Mouse (Mus musculus) c-Kit-negative CD71-positive TER-119-positive erythroid progenitor cells, embryonic 14.5 days (primary cell): ENCODE data around the gene Trim47.

ENCODE experiments used
- DNase-seq: peaks from one replicate; pipeline ENCODE4 v3.0.0-alpha.2; 2013; ENCODE audit warnings: low read depth, low spot score

Gene Trim47

DNA sequence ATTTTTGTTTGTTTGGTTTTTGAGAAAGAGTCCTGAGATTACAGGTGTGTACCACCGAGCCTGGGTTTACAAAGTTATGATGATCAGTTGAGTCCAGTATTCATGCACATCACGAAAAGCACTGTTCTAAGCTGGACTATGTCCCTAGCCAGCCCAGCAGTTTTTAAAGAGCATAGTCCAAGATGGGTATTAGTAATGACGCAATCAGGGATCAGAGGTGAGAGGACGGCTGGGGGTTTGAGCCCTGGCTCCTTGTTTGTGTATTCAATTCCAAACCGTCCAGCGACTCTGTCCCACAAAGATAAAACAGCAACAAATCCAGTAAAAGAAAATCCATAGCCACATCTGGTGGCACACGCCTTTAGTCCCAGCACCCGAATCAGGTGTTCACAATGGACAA is 38.8 kb downstream of the Trim47 start:
- no peak for DNase-seq

DNA sequence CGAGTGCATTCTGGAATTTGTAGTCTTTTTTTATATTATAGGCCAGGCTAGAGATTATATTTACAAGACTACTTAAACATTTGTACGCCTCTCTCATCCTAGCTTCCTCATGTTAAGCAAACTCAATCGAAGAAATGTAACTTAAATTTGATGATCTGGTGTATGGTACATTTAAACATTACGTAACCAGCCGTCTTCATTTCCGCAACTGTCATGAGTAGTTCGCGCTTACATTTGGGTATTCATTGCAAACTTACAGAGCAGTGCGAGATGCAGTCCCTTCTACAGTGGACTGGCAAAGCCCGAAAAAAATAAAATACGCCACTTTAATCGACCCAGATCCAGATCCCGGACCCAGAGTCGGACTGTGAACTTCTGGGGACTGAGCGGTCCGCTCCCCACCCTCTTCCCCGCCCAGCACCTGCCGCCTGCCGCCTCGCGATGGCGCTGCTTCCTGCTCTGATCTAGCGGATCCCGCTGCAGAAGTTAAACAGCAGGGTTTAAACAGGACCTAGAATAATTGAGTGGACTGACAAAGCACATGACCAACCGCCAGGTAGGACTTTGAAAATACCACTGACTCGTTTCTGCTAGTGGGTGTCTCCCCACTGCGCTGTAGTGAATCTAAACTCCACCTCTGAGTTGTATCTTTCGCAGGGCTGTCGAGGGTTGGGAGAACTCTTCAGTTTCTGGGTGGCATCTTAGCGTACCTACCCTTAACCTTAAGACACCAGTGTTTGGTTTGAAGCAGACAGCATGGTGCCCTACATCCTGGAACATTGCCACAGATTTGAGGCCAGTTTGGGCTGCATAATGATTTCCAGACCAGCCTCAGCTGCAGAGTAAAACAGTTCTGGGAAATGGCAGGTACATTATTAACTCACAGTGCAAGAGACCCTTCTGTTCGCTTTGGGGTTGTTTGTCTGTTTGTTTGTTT is 39.5 kb downstream of the Trim47 start:
- peak; percentile 73 for DNase-seq

- peak; percentile 94 for DNase-seq
Measured at GRCm38 (mm10) chr11:116086258-116087193, 40.5 kb downstream of the Trim47 start, which contains the start of gene Wbp2. Wbp2 (minus strand) TSS chr11:116086995.

DNA sequence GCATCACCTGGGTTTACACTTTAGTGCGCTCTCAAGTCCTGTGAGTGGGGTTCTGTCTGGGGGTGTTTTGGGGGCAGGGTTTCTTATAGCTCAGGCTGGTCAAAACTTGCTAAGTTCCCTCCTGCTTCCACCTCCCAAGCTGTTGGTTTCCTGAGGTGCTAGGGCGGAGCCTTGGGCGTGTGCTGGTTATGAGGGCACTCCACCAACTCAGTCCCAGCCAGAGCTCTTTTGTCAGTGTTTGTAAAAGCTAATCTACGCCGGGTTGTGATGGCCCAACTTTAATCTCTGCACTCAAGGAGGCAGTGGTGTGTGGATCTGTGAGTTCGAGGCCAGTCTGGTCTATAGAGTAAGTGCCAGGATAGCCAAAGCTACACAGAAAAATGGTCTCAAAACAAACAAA is 42.8 kb downstream of the Trim47 start:
- DNase-seq, result peak; percentile 64

- no peak for DNase-seq
Measured at GRCm38 (mm10) chr11:116083096-116083672, 43.8 kb downstream of the Trim47 start.

- DNase-seq, result peak; percentile 60
Measured at GRCm38 (mm10) chr11:116081081-116081480, 45.9 kb downstream of the Trim47 start.

GRCm38 (mm10) chr11:116079511-116079910 is 47.5 kb downstream of the Trim47 start:
- DNase-seq, result no peak

DNA sequence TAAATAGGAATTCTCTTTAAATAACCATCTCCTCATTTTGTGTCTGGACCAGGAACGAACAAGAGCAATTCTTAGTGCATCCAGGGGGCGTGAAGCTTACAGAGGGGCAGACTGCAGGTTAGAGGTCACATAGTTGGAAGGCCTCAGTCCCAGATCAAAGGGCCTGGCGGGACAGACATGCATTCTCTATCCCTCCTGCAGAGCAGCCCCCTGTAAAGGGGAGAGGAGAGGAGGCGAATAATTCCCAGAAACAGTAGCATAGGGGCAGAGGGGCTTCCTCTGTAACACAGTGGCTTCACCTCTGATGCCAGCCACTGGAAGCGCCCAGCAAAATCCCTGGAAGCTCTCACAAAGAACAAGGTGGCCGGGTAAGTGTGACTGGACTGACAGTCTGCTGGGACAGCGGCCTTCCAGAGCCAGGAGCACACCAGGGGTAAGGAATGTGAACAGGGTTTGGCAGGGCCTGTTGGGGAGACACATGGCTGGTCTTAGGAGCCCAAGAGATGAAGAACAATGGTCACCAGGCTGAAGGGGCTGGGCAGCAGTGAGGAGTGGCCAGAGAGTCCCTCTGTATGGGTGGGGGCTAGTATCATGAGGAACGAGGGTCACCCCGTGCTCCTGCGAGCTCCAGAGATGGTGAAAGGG is 48.2 kb downstream of the Trim47 start:
- no peak for DNase-seq

GRCm38 (mm10) chr11:116078221-116078620 is 48.8 kb downstream of the Trim47 start:
- DNase-seq, result no peak

- DNase-seq, result peak; percentile 72
Measured at GRCm38 (mm10) chr11:116077446-116078204, 49.4 kb downstream of the Trim47 start, which contains the start of gene Unc13d. Unc13d (minus strand) TSS chr11:116077961.

DNA sequence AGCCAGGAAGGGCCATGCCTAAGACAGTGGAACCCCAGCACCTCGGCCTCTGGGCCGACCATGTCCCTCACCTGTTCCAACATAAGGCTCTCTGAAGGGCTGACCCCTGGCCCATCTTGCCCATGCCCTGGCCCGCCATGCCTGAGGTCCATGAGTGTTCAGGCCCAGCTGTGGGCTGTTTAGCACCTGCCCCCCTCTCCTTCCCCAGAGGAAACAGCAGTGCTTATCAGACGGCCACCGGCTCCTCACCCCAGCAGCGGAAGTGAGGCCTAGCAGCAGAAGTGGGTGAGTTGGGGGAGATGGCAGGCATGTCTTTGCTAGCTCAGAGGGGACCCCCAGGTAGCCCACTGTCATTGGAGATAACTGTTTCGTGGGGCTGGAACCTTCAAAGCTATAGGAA is 50.2 kb downstream of the Trim47 start:
- DNase-seq, result peak; percentile 42

- DNase-seq, result no peak
Measured at GRCm38 (mm10) chr11:116076266-116076540, 50.8 kb downstream of the Trim47 start.

DNA sequence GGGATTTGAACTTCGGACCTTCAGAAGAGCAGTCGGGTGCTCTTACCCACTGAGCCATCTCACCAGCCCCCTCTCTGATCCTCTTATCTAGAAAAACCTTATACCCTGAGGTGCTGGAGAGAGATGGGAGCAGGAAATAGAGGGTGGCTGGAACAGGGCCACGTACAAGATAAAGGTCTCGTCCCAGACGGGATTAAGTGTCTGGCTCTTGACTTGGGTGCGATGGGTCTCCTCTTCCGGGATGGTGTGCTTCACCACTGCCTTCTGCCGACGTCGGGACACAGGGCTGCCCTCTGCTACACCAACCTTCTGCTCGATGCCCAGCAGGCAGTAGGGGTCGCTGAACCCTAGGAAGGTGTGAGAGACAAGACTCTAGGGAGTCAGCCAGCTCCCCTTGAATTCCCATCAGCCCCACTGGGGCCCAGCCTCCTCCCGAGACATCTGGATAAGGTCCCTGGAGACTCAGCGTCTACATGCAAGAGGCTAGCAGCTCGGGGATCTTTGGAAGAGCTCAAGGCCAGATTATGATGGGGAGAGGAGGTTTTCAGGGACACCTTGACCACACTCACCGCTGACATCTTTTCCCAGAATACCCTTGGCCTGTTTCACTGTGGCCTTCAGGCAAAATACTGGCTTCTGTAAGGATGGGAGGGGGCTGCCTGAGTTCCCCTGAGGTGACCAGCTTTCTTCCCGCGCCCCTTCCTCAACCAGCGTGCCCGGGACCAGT is 51.3 kb downstream of the Trim47 start:
- no peak for DNase-seq

GRCm38 (mm10) chr11:116074436-116074991 is 52.5 kb downstream of the Trim47 start:
- no peak for DNase-seq

DNA sequence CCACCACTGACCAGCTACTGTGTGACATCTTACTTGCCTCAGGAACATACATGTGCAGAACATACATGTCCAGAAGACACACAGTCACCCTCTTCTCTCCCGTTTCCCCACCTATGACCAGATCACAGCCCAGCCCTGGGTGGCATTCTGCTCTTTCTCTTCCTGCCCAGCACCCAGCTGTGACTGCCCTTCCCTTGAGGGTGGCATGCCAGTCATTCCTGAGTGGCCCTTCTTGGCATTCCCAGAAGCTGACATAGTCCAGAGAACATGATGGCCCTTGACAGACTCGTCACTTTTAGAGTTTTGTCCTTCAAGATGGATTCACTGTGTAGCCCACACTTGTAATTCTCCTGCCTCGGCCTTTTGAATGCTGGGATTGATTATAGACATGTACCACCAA is 54.4 kb downstream of the Trim47 start:
- DNase-seq, result no peak

DNA sequence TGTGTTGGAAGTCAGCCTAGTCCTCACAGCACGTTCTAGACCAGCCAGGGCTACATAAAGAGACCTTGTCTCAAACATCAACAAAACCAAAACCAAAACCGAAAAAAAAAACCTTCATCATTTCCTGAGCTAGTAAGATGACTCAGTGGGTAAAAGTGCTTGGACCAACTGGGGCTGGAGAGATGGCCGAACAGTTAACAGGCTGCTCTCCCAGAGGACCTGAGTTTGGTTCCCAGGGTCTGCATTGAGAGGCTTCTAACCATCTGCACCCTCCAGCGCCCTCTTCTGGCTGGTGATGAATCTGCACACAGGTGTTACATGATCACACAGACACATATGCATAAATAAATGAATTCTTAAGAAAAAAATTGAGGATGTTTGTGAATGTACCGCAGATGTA is 55.5 kb downstream of the Trim47 start:
- peak; percentile 55 for DNase-seq

DNA sequence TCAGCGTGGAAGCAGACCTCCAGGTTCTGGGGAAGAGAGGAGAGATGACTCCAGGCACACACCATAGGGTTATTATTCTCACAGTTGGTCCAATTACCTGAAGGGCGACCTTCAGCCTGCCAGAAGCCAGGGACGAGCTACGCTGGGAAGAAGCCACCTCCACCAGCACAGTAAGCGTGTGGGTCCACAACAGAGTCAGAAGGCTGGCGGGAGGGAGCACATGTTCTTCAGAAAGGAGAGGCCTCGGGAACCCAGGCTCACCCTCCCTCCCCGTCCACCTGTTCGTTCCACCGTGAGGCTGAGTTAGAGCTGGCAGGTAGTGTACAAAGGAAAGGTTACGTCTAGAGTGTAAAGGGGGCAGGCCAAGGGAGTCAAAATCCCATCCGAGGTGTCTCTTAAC is 61.7 kb downstream of the Trim47 start:
- no peak for DNase-seq

GRCm38 (mm10) chr11:116064187-116064867 is 62.7 kb downstream of the Trim47 start:
- DNase-seq, result no peak

DNA sequence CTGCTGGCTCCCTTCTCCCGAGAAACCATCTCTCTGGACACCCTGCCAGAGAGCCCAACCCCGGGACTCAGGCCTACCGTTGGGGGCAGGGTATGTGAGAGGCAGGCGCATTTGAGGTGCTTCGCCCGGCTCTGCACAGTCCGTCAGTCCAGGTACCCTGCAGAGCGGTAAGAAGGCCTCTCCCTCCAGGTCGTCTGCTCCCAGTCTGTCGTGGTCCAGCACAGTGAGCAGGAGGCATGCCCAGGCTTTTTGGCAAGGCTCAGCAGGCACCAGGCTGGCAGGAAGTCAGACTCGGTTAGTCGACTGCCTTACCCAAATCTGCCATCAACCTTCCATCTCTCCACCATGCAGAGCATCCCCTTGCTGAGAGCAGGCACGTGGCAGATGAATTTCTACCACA is 63.4 kb downstream of the Trim47 start:
- no peak for DNase-seq
